Mouse (Mus musculus) hindbrain, embryonic 14.5 days (tissue): ENCODE results near the gene Pnpla6. TPM values are rescaled to one million over a fixed set of nuclear protein-coding genes. Genes with fewer than 3 reads are reported as not detected.
A peak's percentile ranks its signal among the peaks of the same experiment; 100 is the strongest.

Experiments
- ATAC-seq: fragments of 200-750 bp; cut with Nextera tagmentation; 2 replicates; pipeline ENCODE4 v1.8.0; 2017; ENCODE audit warnings: moderate number of reproducible peaks, mild to moderate bottlenecking, moderate TSS enrichment, moderate library complexity; ENCODE audit not compliant: low FRiP score
- DNase-seq: peaks from one replicate; pipeline ENCODE4 v3.0.0-alpha.2; 2015; ENCODE audit warnings: low spot score
- H3K27ac ChIP-seq: fragments of 300-500 bp; sonication (generic); 2 replicates; pipeline ENCODE4 v1.5.1; 2014; ENCODE audit warnings: mild to moderate bottlenecking, moderate library complexity
- H3K27me3 ChIP-seq: fragments of 300-500 bp; sonication (generic); 2 replicates; pipeline ENCODE4 v1.6.1; 2014; ENCODE audit warnings: mild to moderate bottlenecking, low read length, mixed read lengths; ENCODE audit not compliant: control insufficient read depth, insufficient read depth
- H3K36me3 ChIP-seq: fragments of 300-500 bp; sonication (generic); replicated peaks from 2 replicates; pipeline ENCODE4 v1.6.1; 2014; ENCODE audit not compliant: control insufficient read depth, insufficient read depth
- H3K4me1 ChIP-seq: fragments of 300-500 bp; sonication (generic); replicated peaks from 2 replicates; pipeline ENCODE4 v1.6.1; 2014; ENCODE audit warnings: antibody characterized with exemption, low read length, mixed read lengths; ENCODE audit not compliant: control insufficient read depth, insufficient read depth
- H3K4me2 ChIP-seq: fragments of 300-500 bp; sonication (generic); replicated peaks from 2 replicates; pipeline ENCODE4 v1.6.1; 2014; ENCODE audit warnings: mild to moderate bottlenecking, moderate library complexity
- H3K4me3 ChIP-seq: fragments of 300-500 bp; sonication (generic); replicated peaks from 2 replicates; pipeline ENCODE4 v1.5.1; 2014; ENCODE audit warnings: mild to moderate bottlenecking, low read length
- H3K9ac ChIP-seq: fragments of 300-500 bp; sonication (generic); 2 replicates; pipeline ENCODE4 v1.6.1; 2014
- H3K9me3 ChIP-seq: fragments of 300-500 bp; sonication (generic); 2 replicates; pipeline ENCODE4 v1.6.1; 2016; ENCODE audit warnings: low read length; ENCODE audit not compliant: control insufficient read depth
- WGBS: fragments of 180-500 bp; shearing (Covaris S2); extraction: QIAGEN DNeasy Blood & Tissue Kit; methylation state at CpG from one replicate; pipeline ENCODE4 v1.1.7; 2014; 5-methylcytosine and 5-hydroxymethylcytosine counted together
- polyA plus RNA-seq: library from polyadenylated mRNA; unstranded; fragments of >200 nt; fragmentation: Nextera tagmentation; extraction: Ambion mirVana; gene quantifications from 2 replicates; pipeline ENCODE4 v1.2.1, GENCODE M21; 2014

Pnpla6 gene
- polyA plus RNA-seq, 1 experiment from 2014 or later = 36.5 TPM

- Histone ChIP-seq H3K9me3 (no peaks in the 10 kb centered on the region; the same call in 1 of the 2 replicates), H3K4me2 (peak within 1 kb of the TSS; percentile 88), H3K9ac (peak within 1 kb of the TSS; percentile 86), H3K4me1 (peaks cover 25% of the 10 kb centered on the region), H3K27ac (peak within 1 kb of the TSS; percentile 92), H3K27me3 (no peaks in the 10 kb centered on the region), H3K4me3 (peak within 1 kb of the TSS; percentile 91), H3K36me3 (peaks cover 26% of the 10 kb centered on the region)
- WGBS = under 1% methylated on average over 70 of the region's 70 CpGs
- DNase-seq = peak; percentile 99
- ATAC-seq = peak; percentile 91
Measured at GRCm38 (mm10) chr8:3500235-3501090, 14.7 kb upstream of the Pnpla6 start, which contains the start of gene Mcoln1. Gene Mcoln1, plus strand, starts transcription at chr8:3500457.

- DNase-seq = no peak
- 83% methylated on average over 4 of the region's 4 CpGs for WGBS
- peaks cover 26% of the 10 kb centered on the region for H3K36me3 ChIP-seq
- peaks cover 23% of the 10 kb centered on the region for H3K4me1 ChIP-seq
- ATAC-seq = no peak
- H3K4me2 ChIP-seq = no peak overlapping the region
- H3K4me3 ChIP-seq = peak overlapping the region; percentile 91; the same call in 1 of the 2 replicates
- H3K9me3 ChIP-seq = no peaks in the 10 kb centered on the region
- H3K9ac ChIP-seq = no peak overlapping the region; the same call in 1 of the 2 replicates
- no peak overlapping the region for H3K27ac ChIP-seq
- no peaks in the 10 kb centered on the region for H3K27me3 ChIP-seq
Measured at GRCm38 (mm10) chr8:3502217-3502616, 13.0 kb upstream of the Pnpla6 start.

- no peak for ATAC-seq
- Histone ChIP-seq H3K4me1 (no peaks in the 10 kb centered on the region), H3K4me2 (no peak overlapping the region), H3K36me3 (peaks cover 76% of the 10 kb centered on the region), H3K27me3 (no peaks in the 10 kb centered on the region), H3K4me3 (no peak overlapping the region), H3K9me3 (no peaks in the 10 kb centered on the region), H3K27ac (no peak overlapping the region), H3K9ac (no peak overlapping the region)
- WGBS = 89% methylated on average over 6 of the region's 6 CpGs
- no peak for DNase-seq
Measured at GRCm38 (mm10) chr8:3507979-3508754, 7.0 kb upstream of the Pnpla6 start.

- Histone ChIP-seq H3K36me3 (peaks cover 43% of the 10 kb centered on the region), H3K9me3 (no peaks in the 10 kb centered on the region), H3K27me3 (no peaks in the 10 kb centered on the region), H3K9ac (peak overlapping the region; percentile 63), H3K27ac (peak overlapping the region; percentile 82), H3K4me3 (peak overlapping the region; percentile 54), H3K4me1 (0 out of 2 replicates have a peak, but pooled peaks cover 11% of the 10 kb centered on the region), H3K4me2 (peak overlapping the region; percentile 86)
- ATAC-seq (no peak), DNase-seq (no peak)
- WGBS = 35% methylated on average over 13 of the region's 13 CpGs
Measured at GRCm38 (mm10) chr8:3514681-3515247, 420 bp upstream of the Pnpla6 start.

- peak; percentile 11 for ATAC-seq
- Histone ChIP-seq H3K4me1 (0 out of 2 replicates have a peak, but pooled peaks cover 11% of the 10 kb centered on the region), H3K9me3 (no peaks in the 10 kb centered on the region), H3K4me3 (peak overlapping the region; percentile 54), H3K27me3 (no peaks in the 10 kb centered on the region), H3K36me3 (peaks cover 32% of the 10 kb centered on the region), H3K27ac (peak overlapping the region; percentile 82), H3K4me2 (peak overlapping the region; percentile 86), H3K9ac (peak overlapping the region; percentile 63)
- WGBS = under 1% methylated on average over 25 of the region's 25 CpGs
- peak; percentile 53 for DNase-seq
Measured at GRCm38 (mm10) chr8:3515771-3516417, 710 bp downstream of the Pnpla6 start.

GRCm38 (mm10) chr8:3516450-3517116 lies 1.4 kb downstream of the Pnpla6 start:
- Histone ChIP-seq H3K9me3 (no peaks in the 10 kb centered on the region), H3K9ac (peak overlapping the region; percentile 63), H3K4me2 (peak overlapping the region; percentile 86), H3K27me3 (no peaks in the 10 kb centered on the region), H3K4me3 (peak overlapping the region; percentile 54), H3K36me3 (peaks cover 31% of the 10 kb centered on the region), H3K27ac (peak overlapping the region; percentile 82), H3K4me1 (0 out of 2 replicates have a peak, but pooled peaks cover 11% of the 10 kb centered on the region)
- DNase-seq (peak; percentile 93), ATAC-seq (peak; percentile 86)
- 1% methylated on average over 36 of the region's 36 CpGs for WGBS

GRCm38 (mm10) chr8:3517117-3517495 lies 1.9 kb downstream of the Pnpla6 start:
- ATAC-seq (peak; percentile 21; the same call in 1 of the 2 replicates), DNase-seq (no peak)
- Histone ChIP-seq H3K9me3 (no peaks in the 10 kb centered on the region), H3K4me1 (0 out of 2 replicates have a peak, but pooled peaks cover 11% of the 10 kb centered on the region), H3K27me3 (no peaks in the 10 kb centered on the region), H3K27ac (0 out of 2 replicates have a peak overlapping the region, but pooled peaks have one; percentile 82), H3K36me3 (peaks cover 30% of the 10 kb centered on the region), H3K9ac (peak overlapping the region; percentile 63), H3K4me3 (peak overlapping the region; percentile 54), H3K4me2 (peak overlapping the region; percentile 86)
- WGBS = 10% methylated on average over 16 of the region's 16 CpGs

- Histone ChIP-seq H3K4me1 (0 out of 2 replicates have a peak, but pooled peaks cover 3% of the 10 kb centered on the region), H3K9me3 (no peaks in the 10 kb centered on the region), H3K9ac (no peak overlapping the region), H3K4me3 (no peak overlapping the region), H3K4me2 (no peak overlapping the region), H3K27me3 (no peaks in the 10 kb centered on the region), H3K36me3 (peaks cover 54% of the 10 kb centered on the region), H3K27ac (no peak overlapping the region)
- ATAC-seq = no peak
- DNase-seq = no peak
- WGBS = 93% methylated on average over 13 of the region's 13 CpGs
Measured at GRCm38 (mm10) chr8:3522007-3522697, 7.0 kb downstream of the Pnpla6 start.
